Mouse (Mus musculus) CH12.LX (cell line): ENCODE data around the gene Astn2. TPM values are rescaled to one million over a fixed set of nuclear protein-coding genes. Genes with fewer than 3 reads are reported as not detected.

ENCODE experiments used
- DNase-seq: peaks from one replicate; pipeline ENCODE4 v3.0.0-alpha.2; 2013; ENCODE audit errors: extremely low read depth
- H3K27ac ChIP-seq: 2 replicates; pipeline ENCODE4 v1.5.1; 2012; ENCODE audit warnings: low read depth, mild to moderate bottlenecking, control low read depth, moderate library complexity; ENCODE audit not compliant: insufficient read depth
- H3K27me3 ChIP-seq: replicated peaks from 2 replicates; pipeline ENCODE3; 2012; ENCODE audit warnings: inconsistent platforms
- H3K36me3 ChIP-seq, 2 experiments: replicated peaks in 1 of 2; 2 replicates each; pipeline versions ENCODE3 to v1.6.1; 2012; ENCODE audit warnings: inconsistent platforms in 1 of 2, low read length in 1 of 2, mild to moderate bottlenecking in 1 of 2, mixed read lengths in 1 of 2, moderate library complexity in 1 of 2; ENCODE audit not compliant: control insufficient read depth in 1 of 2, insufficient read depth in 1 of 2
- H3K4me1 ChIP-seq, 2 experiments: 2 replicates each; pipeline ENCODE4 v1.6.1; 2012; ENCODE audit warnings: inconsistent platforms in 1 of 2, moderate library complexity in 1 of 2; ENCODE audit not compliant: insufficient read depth in 2 of 2, control insufficient read depth in 1 of 2
- H3K4me2 ChIP-seq: 2 replicates; pipeline ENCODE4 v1.6.1; 2012; ENCODE audit warnings: low read depth, mild to moderate bottlenecking, control low read depth; ENCODE audit not compliant: poor library complexity, insufficient read depth, severe bottlenecking
- H3K4me3 ChIP-seq, 3 experiments: fragments of 150-350 bp in 1 of 3; sonication (generic) in 1 of 3; replicated peaks in 1 of 3; 2 replicates each; pipeline versions ENCODE3 to v1.5.1; 2011 to 2012; ENCODE audit warnings: low read depth in 2 of 3, low read length in 2 of 3, mild to moderate bottlenecking in 2 of 3, moderate library complexity in 2 of 3, control low read depth in 1 of 3, improper control_type of control experiment in 1 of 3, inconsistent platforms in 1 of 3, mixed read lengths in 1 of 3; ENCODE audit not compliant: poor library complexity in 1 of 3
- H3K79me2 ChIP-seq: replicated peaks from 2 replicates; pipeline ENCODE4 v1.6.1; 2012; ENCODE audit warnings: mild to moderate bottlenecking, moderate library complexity; ENCODE audit not compliant: control insufficient read depth, poor library complexity, insufficient read depth, severe bottlenecking; ENCODE audit errors: extremely low read depth
- H3K9ac ChIP-seq: 2 replicates; pipeline ENCODE4 v1.6.1; 2012; ENCODE audit warnings: low read depth, mild to moderate bottlenecking, control low read depth, moderate library complexity; ENCODE audit not compliant: insufficient read depth
- H3K9me3 ChIP-seq: replicated peaks from 2 replicates; pipeline ENCODE3; 2012; ENCODE audit warnings: low read length, inconsistent platforms, mixed read lengths
- BHLHE40 ChIP-seq: IDR thresholded peaks from 2 replicates; pipeline ENCODE4 v1.6.1; 2011; ENCODE audit warnings: mild to moderate bottlenecking, low read depth, low read length, improper control_type of control experiment
- CTCF ChIP-seq, 2 experiments: IDR thresholded peaks in 1 of 2; conservative IDR thresholded peaks in 1 of 2; 2 replicates each; pipeline ENCODE4 v1.5.1; 2011 to 2012; ENCODE audit warnings: low read depth in 2 of 2, low read length in 2 of 2, improper control_type of control experiment in 1 of 2, inconsistent platforms in 1 of 2, mild to moderate bottlenecking in 1 of 2, moderate library complexity in 1 of 2
- EP300 ChIP-seq: IDR thresholded peaks from 2 replicates; pipeline ENCODE4 v1.6.1; 2011; ENCODE audit warnings: low read length, improper control_type of control experiment
- ETS1 ChIP-seq: conservative IDR thresholded peaks from 2 replicates; pipeline ENCODE4 v1.6.1; 2012; ENCODE audit warnings: low read depth, mild to moderate bottlenecking, inconsistent platforms, low read length, improper control_type of control experiment, moderate library complexity
- IRF4 ChIP-seq: IDR thresholded peaks from 2 replicates; pipeline ENCODE4 v1.6.1; 2014; ENCODE audit warnings: low read depth, mild to moderate bottlenecking, inconsistent platforms, low read length, improper control_type of control experiment
- JUN ChIP-seq: IDR thresholded peaks from 2 replicates; pipeline ENCODE4 v1.6.1; 2011; ENCODE audit warnings: low read depth, mild to moderate bottlenecking, low read length, improper control_type of control experiment, moderate library complexity; ENCODE audit not compliant: insufficient read depth
- JUND ChIP-seq: conservative IDR thresholded peaks from 2 replicates; pipeline ENCODE4 v1.6.1; 2011; ENCODE audit warnings: low read depth, low read length, improper control_type of control experiment
- MAFK ChIP-seq: IDR thresholded peaks from 2 replicates; pipeline ENCODE4 v1.6.1; 2011; ENCODE audit warnings: low read length, improper control_type of control experiment; ENCODE audit not compliant: insufficient replicate concordance
- NELFE ChIP-seq: IDR thresholded peaks from 2 replicates; pipeline ENCODE4 v1.6.1; 2011; ENCODE audit warnings: low read depth, low read length, improper control_type of control experiment
- PAX5 ChIP-seq: IDR thresholded peaks from 2 replicates; pipeline ENCODE4 v1.6.1; 2012; ENCODE audit warnings: low read length, inconsistent platforms, mixed read lengths
- POLR2A ChIP-seq: IDR thresholded peaks from 2 replicates; pipeline ENCODE4 v1.6.1; 2011; ENCODE audit warnings: low read depth, mild to moderate bottlenecking, improper control_type of control experiment, low read length
- RAD21 ChIP-seq: IDR thresholded peaks from 2 replicates; pipeline ENCODE4 v1.6.1; 2011; ENCODE audit warnings: low read depth, mild to moderate bottlenecking, low read length, improper control_type of control experiment, moderate library complexity
- SIN3A ChIP-seq: IDR thresholded peaks from 2 replicates; pipeline ENCODE4 v1.6.1; 2012; ENCODE audit warnings: low read length, improper control_type of control experiment, inconsistent platforms
- SMC3 ChIP-seq: IDR thresholded peaks from 2 replicates; pipeline ENCODE4 v1.6.1; 2011; ENCODE audit warnings: low read depth, low read length, improper control_type of control experiment
- USF1 ChIP-seq: IDR thresholded peaks from 2 replicates; pipeline ENCODE4 v1.6.1; 2014; ENCODE audit warnings: low read depth, mild to moderate bottlenecking, inconsistent platforms, low read length, improper control_type of control experiment
- USF2 ChIP-seq: conservative IDR thresholded peaks from 2 replicates; pipeline ENCODE4 v1.6.1; 2011; ENCODE audit warnings: low read depth, low read length, improper control_type of control experiment
- ZC3H11A ChIP-seq: IDR thresholded peaks from 2 replicates; pipeline ENCODE4 v1.6.1; 2012; ENCODE audit warnings: low read depth, mild to moderate bottlenecking, inconsistent platforms, low read length, improper control_type of control experiment
- ZMIZ1 ChIP-seq: IDR thresholded peaks from 2 replicates; pipeline ENCODE4 v1.6.1; 2012; ENCODE audit warnings: low read depth, mild to moderate bottlenecking, inconsistent platforms, low read length, improper control_type of control experiment
- ZNF384 ChIP-seq: IDR thresholded peaks from 2 replicates; pipeline ENCODE4 v1.6.1; 2012; ENCODE audit warnings: low read depth, low read length, improper control_type of control experiment, inconsistent platforms
- dilution Hi-C: fragments of 300-500 bp; cut with MboI; formaldehyde crosslinking; loops from 2 replicates; pipeline ENCODE4 v1.14.3; 2020; ENCODE audit warnings: low sequenced_read_pairs; ENCODE audit not compliant: extremely low pct_unique_long_range_greater_than_20kb, extremely low pct_ligation_motif_present
- in situ Hi-C: fragments of 300-500 bp; cut with MboI; formaldehyde crosslinking; loops from 3 replicates; pipeline ENCODE4 v1.14.3; 2019; ENCODE audit warnings: low sequenced_read_pairs, low pct_ligation_motif_present, low pct_unique_long_range_greater_than_20kb, mixed read lengths
- polyA plus RNA-seq: library from polyadenylated mRNA; unstranded; fragments of >175 nt; gene quantifications from 2 replicates; pipeline ENCODE4 v1.2.1, GENCODE M21; 2012; ENCODE audit warnings: low read depth; ENCODE audit not compliant: insufficient read length
- total RNA-seq, 2 experiments: library from RNA; depleted of rRNA; stranded (reverse); fragments of 300-350 nt in 1 of 2; fragments of >200 nt in 1 of 2; gene quantifications; 2 replicates each; pipeline ENCODE4 v1.2.3; 2012 to 2014

The Astn2 gene
- total and polyA plus RNA-seq, 3 experiments, result not detected

GRCm38 (mm10) chr4:65496463-65496834 lies 908.0 kb downstream of the Astn2 start:
- Histone ChIP-seq H3K4me1 (no peaks in the 10 kb centered on the region), H3K36me3 (no peaks in the 10 kb centered on the region), H3K27ac (no peak overlapping the region), H3K9me3 (no peaks in the 10 kb centered on the region), H3K9ac (no peak overlapping the region), H3K79me2 (no peaks in the 10 kb centered on the region), H3K27me3 (no peaks in the 10 kb centered on the region), H3K4me2 (no peak overlapping the region), H3K4me3 (no peak overlapping the region)
- in situ Hi-C loops, result loop anchor here (25.0 kb wide), 1 partner anchor 959 kb away; no protein-coding TSS in a partner anchor
- TF ChIP-seq SMC3 (peak; percentile 30), ETS1 (no peak), CTCF (conservative IDR thresholded peaks at IDR 0.05 in 1 of 2, IDR thresholded peaks at IDR 0.05 in 1 of 2; ENCODE audit: low read depth in 2 of 2, low read length in 2 of 2) (peak in 1 of 2 experiments; percentile 52; a peak in 2 of 4 replicates), RAD21 (peak; percentile 57), IRF4 (no peak)
- dilution Hi-C loops, result no loop called here
- peak; percentile 69 for DNase-seq

GRCm38 (mm10) chr4:65495705-65496462 lies 908.5 kb downstream of the Astn2 start:
- in situ Hi-C loops (loop anchor here (25.0 kb wide), 1 partner anchor 959 kb away; no protein-coding TSS in a partner anchor), dilution Hi-C loops (no loop called here)
- H3K36me3 ChIP-seq, result no peaks in the 10 kb centered on the region
- H3K9ac ChIP-seq, result no peak overlapping the region
- no peaks in the 10 kb centered on the region for H3K79me2 ChIP-seq
- no peak overlapping the region for H3K4me2 ChIP-seq
- DNase-seq, result no peak
- no peak overlapping the region for H3K4me3 ChIP-seq
- no peak overlapping the region for H3K27ac ChIP-seq
- TF ChIP-seq USF2 (no peak), BHLHE40 (no peak), PAX5 (no peak), JUND (no peak), ZNF384 (no peak), POLR2A (no peak), EP300 (no peak), ETS1 (no peak), SIN3A (no peak), USF1 (no peak), MAFK (no peak), NELFE (no peak), CTCF (conservative IDR thresholded peaks at IDR 0.05 in 1 of 2, IDR thresholded peaks at IDR 0.05 in 1 of 2; ENCODE audit: low read depth in 2 of 2, low read length in 2 of 2) (no peak), ZMIZ1 (no peak), SMC3 (no peak), ZC3H11A (no peak), JUN (no peak)
- no peaks in the 10 kb centered on the region for H3K9me3 ChIP-seq
- H3K27me3 ChIP-seq, result no peaks in the 10 kb centered on the region
- H3K4me1 ChIP-seq, result no peaks in the 10 kb centered on the region
